Mouse (Mus musculus) embryo, embryonic 9.5 days (tissue): ENCODE measurements around the gene Olfr140.

Experiments
- DNase-seq: peaks from one replicate; pipeline ENCODE4 v3.0.0-alpha.2; 2017; ENCODE audit errors: extremely low spot score

Gene Olfr140

GRCm38 (mm10) chr2:90063494-90063893, at the start of gene Olfr140:
Gene Olfr140, minus strand, starts transcription at chr2:90063594.
- no peak for DNase-seq

- DNase-seq: no peak
Measured at GRCm38 (mm10) chr2:90070065-90070464, 6.7 kb upstream of the Olfr140 start.

DNA sequence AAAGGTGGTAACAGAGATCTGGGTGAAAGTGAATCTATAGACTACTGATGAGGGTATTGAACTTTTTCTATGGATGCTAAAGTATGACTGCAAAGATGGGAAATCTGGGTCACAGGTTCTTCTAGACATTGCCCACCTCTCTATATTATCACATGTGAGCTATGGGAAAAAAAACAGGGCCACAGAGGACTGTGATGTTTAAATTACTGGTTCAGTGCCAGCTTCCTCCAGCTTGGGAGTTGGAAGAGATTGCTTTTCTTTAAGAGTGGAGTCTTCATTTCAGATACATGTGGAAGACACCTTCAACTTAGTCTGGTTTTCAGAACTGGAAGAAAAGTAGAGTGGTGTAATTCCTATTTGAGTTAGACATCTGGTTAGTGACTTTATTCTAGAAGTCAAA, 28.4 kb downstream of the Olfr140 start, which contains the start of gene Olfr1265:
Gene Olfr1265, plus strand, starts transcription at position 301 of the 400 bp plus-strand sequence.
- DNase-seq: no peak

DNA sequence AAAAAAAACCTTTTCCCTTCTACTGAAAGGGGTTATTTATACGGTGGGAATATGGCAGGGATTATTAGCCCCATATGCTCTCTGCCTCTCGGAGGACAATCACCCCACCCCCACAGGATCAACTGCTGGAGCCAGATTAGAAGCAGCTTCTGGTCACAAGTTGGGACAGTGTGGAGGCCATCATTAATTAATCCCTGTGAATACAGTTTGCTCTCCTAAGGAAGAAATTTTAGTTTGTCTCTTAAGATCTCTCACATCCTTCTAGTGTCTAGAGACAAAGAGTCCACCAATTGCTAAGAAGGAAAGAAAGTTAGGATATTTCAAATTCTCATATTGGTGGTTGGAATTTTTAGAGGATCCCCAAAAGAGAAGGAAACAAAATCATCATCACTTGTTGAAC, 37.9 kb downstream of the Olfr140 start, which contains the start of gene Olfr1264:
Gene Olfr1264, minus strand, starts transcription at position 101 of the 400 bp plus-strand sequence.
- no peak for DNase-seq

DNA sequence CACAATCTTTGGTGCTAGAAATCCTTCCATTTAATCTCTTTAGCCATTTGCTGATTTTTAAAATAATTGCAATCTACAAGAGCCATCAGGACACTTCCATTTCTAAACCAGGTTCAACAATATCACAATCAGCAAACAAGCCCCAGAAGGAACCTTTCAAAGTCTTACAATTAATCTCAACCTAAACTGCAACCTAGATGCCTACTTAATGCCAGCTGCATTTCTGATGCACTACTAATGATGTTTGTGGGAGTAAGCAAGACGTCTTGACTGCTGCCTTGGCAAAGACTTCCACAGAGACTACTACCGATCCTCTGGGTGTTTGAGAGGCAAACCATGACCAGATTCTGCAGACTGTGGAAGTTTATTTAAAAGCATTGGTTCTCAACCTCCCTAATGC, 51.6 kb downstream of the Olfr140 start, which contains the start of gene Olfr1263:
Gene Olfr1263, plus strand, starts transcription at position 301 of the 400 bp plus-strand sequence.
- no peak for DNase-seq

- DNase-seq: no peak
Measured at GRCm38 (mm10) chr2:89999845-90000244, 63.5 kb downstream of the Olfr140 start, which contains the start of gene Olfr1262. Gene Olfr1262, plus strand, starts transcription at chr2:90000145.
